Mouse (Mus musculus) liver, embryonic 14.5 days (tissue): ENCODE measurements at regions not wholly inside any gene's neighbourhood (a gene's known extent, or its start where the extent isn't known, plus 50 kb on each side); places are given as distances from the start of the nearest gene placed in this dataset.

ENCODE experiments used
- CTCF ChIP-seq: IDR thresholded peaks from 2 replicates; pipeline ENCODE4 v1.5.1; 2016; ENCODE audit warnings: antibody characterized with exemption, low read depth, control low read depth
- EP300 ChIP-seq: IDR thresholded peaks from 2 replicates; pipeline ENCODE4 v1.6.1; 2016; ENCODE audit warnings: antibody characterized with exemption, low read depth

DNA sequence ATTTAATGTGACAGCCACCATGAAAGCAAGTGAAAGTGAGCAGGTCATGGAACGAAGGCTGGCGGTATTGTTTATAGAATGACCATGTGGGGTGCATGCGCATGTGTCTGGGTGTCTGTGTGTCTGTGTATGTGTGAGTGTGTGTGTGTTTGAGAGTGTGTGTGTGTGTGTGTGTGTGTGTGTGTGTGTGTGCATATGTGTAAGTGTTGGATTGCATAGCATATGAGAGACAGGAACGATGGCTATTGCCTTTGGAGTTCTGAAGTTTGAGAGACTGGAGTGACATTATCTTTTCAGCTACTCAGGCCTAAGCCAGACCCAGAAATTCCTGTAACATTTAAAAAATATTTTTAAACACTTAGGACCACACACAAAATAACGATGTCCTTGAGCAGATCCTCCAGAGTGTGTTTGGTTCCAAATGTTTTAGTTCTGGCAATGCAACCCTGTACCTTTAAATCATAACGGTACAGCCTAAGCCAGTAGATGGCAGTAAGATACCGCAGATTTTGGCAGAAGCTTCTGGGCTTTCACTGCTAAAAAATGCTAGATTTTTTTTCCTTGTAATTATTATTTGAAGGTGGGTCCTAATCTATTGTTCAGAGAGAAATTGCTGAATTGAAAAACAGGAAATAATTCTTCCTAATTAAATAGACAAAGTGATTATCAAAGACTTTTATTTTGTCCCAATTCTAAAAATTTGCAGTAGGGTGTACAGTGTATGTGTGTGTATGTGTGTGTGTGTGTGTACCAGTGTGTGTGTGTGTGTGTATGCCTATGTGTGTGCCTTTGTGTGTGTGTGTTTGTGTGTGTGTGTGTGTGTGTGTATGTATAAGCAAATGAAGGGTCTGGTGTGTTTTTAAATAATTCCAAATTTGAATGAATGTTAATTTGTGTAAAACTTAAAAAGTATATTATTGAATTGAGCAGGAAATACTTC, 228.0 kb upstream of the Arrdc4 start:
- TF ChIP-seq EP300 = no peak
- TF ChIP-seq CTCF = peak; percentile 7; the same call in 1 of the 2 replicates
